Mouse (Mus musculus): ENCODE measurements around the gene Hhip. TPM values are rescaled to one million over a fixed set of nuclear protein-coding genes. Genes with fewer than 3 reads are reported as not detected.

The Hhip gene
- total and polyA plus RNA-seq, 3 experiments, result not detected

DNA sequence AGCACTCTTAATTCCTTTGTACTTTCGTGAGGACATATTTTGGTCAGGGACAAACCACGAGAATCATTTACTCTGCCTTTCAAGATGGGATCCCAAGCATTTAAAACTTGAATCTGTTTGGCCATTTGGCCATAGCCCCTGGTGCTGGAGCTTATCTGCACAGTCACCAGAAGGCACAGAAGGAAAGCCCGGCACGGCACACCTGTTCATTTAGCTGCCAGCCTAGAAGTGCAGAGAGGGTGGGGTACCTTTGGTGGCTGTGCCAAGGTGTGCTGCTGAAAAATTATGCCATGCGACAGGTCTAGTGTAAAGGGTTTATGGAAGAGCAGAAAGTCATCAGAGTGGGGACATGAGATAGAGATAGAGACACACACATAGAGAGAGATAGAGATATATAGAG is 53.4 kb downstream of the Hhip start:
- Histone ChIP-seq H3K9me3 (replicated peaks; ENCODE audit: insufficient read depth, low read length) (no peaks in the 10 kb centered on the region), H3K4me3 (ENCODE audit: control insufficient read depth in 1 of 2, insufficient read depth in 1 of 2, low read depth in 2 of 2, low read length in 2 of 2) (no peak overlapping the region), H3K36me3 (ENCODE audit: control insufficient read depth in 1 of 2, insufficient read depth in 2 of 2, low read length in 2 of 2) (no peaks in the 10 kb centered on the region), H3K79me2 (ENCODE audit: control insufficient read depth, insufficient read depth, low read length, poor library complexity) (no peaks in the 10 kb centered on the region), H3K27me3 (ENCODE audit: control insufficient read depth in 1 of 2, insufficient read depth in 2 of 2, low read length in 2 of 2) (no peaks in the 10 kb centered on the region), H3K9ac (ENCODE audit: control insufficient read depth, low read depth, low read length, poor library complexity, severe bottlenecking) (no peak overlapping the region), H3K27ac (ENCODE audit: control insufficient read depth, low read depth, low read length) (no peak overlapping the region), H3K4me1 (ENCODE audit: control insufficient read depth in 1 of 2, insufficient read depth in 2 of 2, low read length in 2 of 2) (no peaks in the 10 kb centered on the region)
- no peak for DNase-seq (ENCODE audit: low read depth, low spot score)
- TF ChIP-seq USF2 (IDR thresholded peaks at IDR 0.05; ENCODE audit: borderline replicate concordance in 1 of 2, insufficient read depth in 1 of 2, low read depth in 1 of 2, low read length in 2 of 2) (no peak), HCFC1 (IDR thresholded peaks at IDR 0.05; ENCODE audit: low read depth, low read length) (no peak), CTCF (IDR thresholded peaks at IDR 0.05 in 2 of 3, conservative IDR thresholded peaks at IDR 0.05 in 1 of 3; ENCODE audit: control insufficient read depth in 1 of 3, insufficient read depth in 1 of 3, low read depth in 2 of 3, low read length in 3 of 3, poor library complexity in 1 of 3, severe bottlenecking in 1 of 3) (no peak)

DNA sequence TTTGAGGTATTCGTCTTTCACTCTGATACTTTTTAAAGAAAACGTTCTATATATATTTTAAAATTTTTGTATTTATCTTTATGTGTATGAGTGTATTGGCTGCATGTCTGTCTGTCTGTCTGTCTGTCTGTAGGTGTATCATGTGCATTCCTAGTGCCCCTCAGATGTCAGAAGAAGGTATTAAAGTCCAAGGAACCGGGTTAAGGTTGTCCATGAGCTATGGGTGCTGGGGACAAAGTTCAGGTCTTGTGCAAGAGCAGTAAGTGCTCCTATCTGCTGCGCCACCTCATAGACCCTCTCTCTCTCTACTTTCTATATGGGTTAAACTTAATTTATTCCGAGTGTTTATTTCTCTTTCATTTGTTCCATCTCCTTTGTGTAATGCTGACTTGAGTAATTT is 55.5 kb downstream of the Hhip start:
- no peak overlapping the region for H3K27ac ChIP-seq (ENCODE audit: control insufficient read depth, low read depth, low read length)
- no peak for TF ChIP-seq BHLHE40 (IDR thresholded peaks at IDR 0.05; ENCODE audit: borderline replicate concordance, low read depth, low read length)
- no peaks in the 10 kb centered on the region for H3K4me1 ChIP-seq (ENCODE audit: control insufficient read depth in 1 of 2, insufficient read depth in 2 of 2, low read length in 2 of 2)
- H3K9me3 ChIP-seq (replicated peaks; ENCODE audit: insufficient read depth, low read length), result no peaks in the 10 kb centered on the region
- H3K36me3 ChIP-seq (ENCODE audit: control insufficient read depth in 1 of 2, insufficient read depth in 2 of 2, low read length in 2 of 2), result no peaks in the 10 kb centered on the region
- no peaks in the 10 kb centered on the region for H3K79me2 ChIP-seq (ENCODE audit: control insufficient read depth, insufficient read depth, low read length, poor library complexity)
- no peak overlapping the region for H3K9ac ChIP-seq (ENCODE audit: control insufficient read depth, low read depth, low read length, poor library complexity, severe bottlenecking)
- H3K4me3 ChIP-seq (ENCODE audit: control insufficient read depth in 1 of 2, insufficient read depth in 1 of 2, low read depth in 2 of 2, low read length in 2 of 2), result no peak overlapping the region
- no peak for DNase-seq (ENCODE audit: low read depth, low spot score)
- H3K27me3 ChIP-seq (ENCODE audit: control insufficient read depth in 1 of 2, insufficient read depth in 2 of 2, low read length in 2 of 2), result no peaks in the 10 kb centered on the region

DNA sequence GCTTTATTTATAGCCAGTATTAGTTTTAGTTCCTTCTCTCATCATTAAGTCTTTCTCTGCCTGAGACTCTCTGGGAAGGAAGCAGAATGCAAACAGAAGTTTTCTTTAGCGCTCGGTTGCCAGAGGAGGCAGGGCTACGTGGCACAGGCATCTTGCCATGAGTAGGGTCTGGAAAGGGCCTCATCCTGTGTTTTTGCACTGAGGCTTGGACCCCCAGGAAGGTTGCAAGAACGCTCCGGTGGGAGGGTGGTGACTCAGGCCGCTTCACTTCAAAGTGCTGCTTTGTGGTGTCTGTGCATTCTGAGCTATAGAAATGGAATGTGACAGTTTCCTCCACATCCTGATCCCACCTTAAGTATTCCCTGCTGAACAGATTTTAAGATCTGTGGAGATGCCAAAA is 62.7 kb downstream of the Hhip start:
- H3K27me3 ChIP-seq (ENCODE audit: control insufficient read depth in 1 of 2, insufficient read depth in 2 of 2, low read length in 2 of 2), result no peaks in the 10 kb centered on the region
- no peak overlapping the region for H3K27ac ChIP-seq (ENCODE audit: control insufficient read depth, low read depth, low read length)
- no peak for TF ChIP-seq CHD2 (IDR thresholded peaks at IDR 0.05; ENCODE audit: low read length)
- no peak for TF ChIP-seq POLR2A (IDR thresholded peaks at IDR 0.05; ENCODE audit: control insufficient read depth in 1 of 2, insufficient read depth in 1 of 2, low read depth in 1 of 2, low read length in 2 of 2, poor library complexity in 1 of 2)
- no peak for TF ChIP-seq USF1 (IDR thresholded peaks at IDR 0.05; ENCODE audit: low read depth, low read length)
- no peak for TF ChIP-seq MYC (IDR thresholded peaks at IDR 0.05; ENCODE audit: low read depth, low read length)
- TF ChIP-seq KAT2A (conservative IDR thresholded peaks at IDR 0.05; ENCODE audit: low read depth, low read length), result no peak
- no peak for TF ChIP-seq EP300 (IDR thresholded peaks at IDR 0.05; ENCODE audit: low read depth in 1 of 2, low read length in 2 of 2)
- no peak for TF ChIP-seq BHLHE40 (IDR thresholded peaks at IDR 0.05; ENCODE audit: borderline replicate concordance, low read depth, low read length)
- no peak for TF ChIP-seq NRF1 (IDR thresholded peaks at IDR 0.05; ENCODE audit: insufficient read depth, low read depth, low read length, poor library complexity, severe bottlenecking)
- no peak for TF ChIP-seq UBTF (IDR thresholded peaks at IDR 0.05; ENCODE audit: borderline replicate concordance, insufficient read depth, low read depth, low read length)
- TF ChIP-seq RAD21 (IDR thresholded peaks at IDR 0.05; ENCODE audit: low read depth, low read length), result no peak
- no peak for TF ChIP-seq MAX (IDR thresholded peaks at IDR 0.05; ENCODE audit: low read length)
- no peak for TF ChIP-seq RCOR1 (IDR thresholded peaks at IDR 0.05; ENCODE audit: low read depth, low read length)
- TF ChIP-seq ETS1 (IDR thresholded peaks at IDR 0.05; ENCODE audit: low read depth, low read length), result no peak
- no peak for TF ChIP-seq MEF2A (IDR thresholded peaks at IDR 0.05; ENCODE audit: extremely low read depth, insufficient replicate concordance, low read depth, low read length, poor library complexity, severe bottlenecking)
- no peak for TF ChIP-seq ZMIZ1 (IDR thresholded peaks at IDR 0.05; ENCODE audit: low read depth, low read length)
- H3K36me3 ChIP-seq (ENCODE audit: control insufficient read depth in 1 of 2, insufficient read depth in 2 of 2, low read length in 2 of 2), result no peaks in the 10 kb centered on the region
- no peak overlapping the region for H3K9ac ChIP-seq (ENCODE audit: control insufficient read depth, low read depth, low read length, poor library complexity, severe bottlenecking)
- no peak for DNase-seq (ENCODE audit: low read depth, low spot score)
- H3K4me1 ChIP-seq (ENCODE audit: control insufficient read depth in 1 of 2, insufficient read depth in 2 of 2, low read length in 2 of 2), result no peaks in the 10 kb centered on the region
- no peaks in the 10 kb centered on the region for H3K79me2 ChIP-seq (ENCODE audit: control insufficient read depth, insufficient read depth, low read length, poor library complexity)
- no peaks in the 10 kb centered on the region for H3K9me3 ChIP-seq (replicated peaks; ENCODE audit: insufficient read depth, low read length)
- no peak overlapping the region for H3K4me3 ChIP-seq (ENCODE audit: control insufficient read depth in 1 of 2, insufficient read depth in 1 of 2, low read depth in 2 of 2, low read length in 2 of 2)

Data from MEL (cell line).